Mouse (Mus musculus): Measurements from ENCODE around the gene Cass4. TPM values are rescaled to one million over a fixed set of nuclear protein-coding genes. Genes with fewer than 3 reads are reported as not detected.

The Cass4 gene
- total RNA-seq, 4 experiments from 2014 or later = 0.10 to 0.40 (median 0.21) TPM

DNA sequence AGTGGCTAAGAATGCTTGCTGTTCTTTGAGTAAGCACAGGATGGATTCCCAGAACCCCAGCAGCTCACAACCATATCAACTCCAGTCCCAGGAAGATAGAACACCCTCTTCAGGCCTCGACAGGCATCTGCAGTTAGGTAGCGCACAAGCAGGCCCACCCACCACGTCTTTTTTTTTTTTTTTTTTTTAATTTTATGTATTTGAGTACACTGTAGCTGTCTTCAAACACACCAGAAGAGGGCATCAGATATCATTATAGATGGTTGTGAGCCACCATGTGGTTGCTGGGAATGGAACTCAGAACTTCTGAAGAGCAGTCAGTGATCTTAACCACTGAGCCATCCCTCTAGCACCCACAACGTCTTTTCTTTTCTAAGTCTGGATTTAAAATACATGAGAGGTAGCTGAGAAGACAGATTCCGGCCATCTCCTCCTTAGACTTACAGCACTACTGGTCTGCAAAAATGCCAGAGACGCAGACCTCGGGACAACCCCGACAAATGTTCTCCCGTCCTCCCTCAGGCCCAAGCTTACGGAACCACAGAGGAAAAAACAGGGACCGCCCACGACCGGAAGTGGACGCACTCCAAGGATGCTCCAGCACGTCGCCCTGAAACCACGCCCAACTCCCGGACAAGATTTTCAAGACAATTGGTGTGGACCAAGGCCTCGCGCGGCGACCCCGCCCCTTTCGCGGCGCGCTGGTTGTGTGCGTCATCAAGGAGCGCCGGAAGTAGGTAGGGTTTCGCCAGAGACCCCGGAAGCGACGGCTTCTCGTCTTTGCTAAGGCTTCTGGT lies 46.4 kb downstream of the Cass4 start, which contains the start of gene Rtf2:
Gene Rtf2 (plus strand): TSS at position 714 of the 797 bp plus-strand sequence.
- DNase-seq (ENCODE audit: low spot score in 2 of 2) = peak; percentile 98 to 99

DNA sequence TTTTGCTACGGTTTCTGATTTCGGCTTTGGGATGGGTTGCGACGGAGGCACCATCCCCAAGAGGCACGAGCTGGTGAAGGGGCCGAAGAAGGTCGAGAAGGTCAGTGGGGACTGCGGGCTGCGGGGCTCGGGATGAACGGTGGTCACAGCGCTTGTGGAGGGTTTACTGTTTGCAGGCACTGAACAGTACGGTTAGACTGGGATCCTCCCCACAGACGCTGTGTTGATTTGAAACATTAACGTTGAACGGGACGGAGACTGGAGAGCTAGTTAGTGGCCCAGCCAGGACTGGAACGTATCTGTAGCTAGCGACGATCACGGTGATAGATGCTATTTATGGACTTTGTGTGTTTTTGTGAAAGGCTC lies 47.0 kb downstream of the Cass4 start:
- no peak for DNase-seq (ENCODE audit: low spot score in 2 of 2)

- no peak for DNase-seq (ENCODE audit: low spot score in 2 of 2)
These were observed 47.6 kb downstream of the Cass4 start for GRCm38 (mm10) chr2:172441176-172441575.

- DNase-seq (ENCODE audit: low spot score in 2 of 2) = no peak
These were observed 52.0 kb downstream of the Cass4 start for GRCm38 (mm10) chr2:172445617-172446016.

DNA sequence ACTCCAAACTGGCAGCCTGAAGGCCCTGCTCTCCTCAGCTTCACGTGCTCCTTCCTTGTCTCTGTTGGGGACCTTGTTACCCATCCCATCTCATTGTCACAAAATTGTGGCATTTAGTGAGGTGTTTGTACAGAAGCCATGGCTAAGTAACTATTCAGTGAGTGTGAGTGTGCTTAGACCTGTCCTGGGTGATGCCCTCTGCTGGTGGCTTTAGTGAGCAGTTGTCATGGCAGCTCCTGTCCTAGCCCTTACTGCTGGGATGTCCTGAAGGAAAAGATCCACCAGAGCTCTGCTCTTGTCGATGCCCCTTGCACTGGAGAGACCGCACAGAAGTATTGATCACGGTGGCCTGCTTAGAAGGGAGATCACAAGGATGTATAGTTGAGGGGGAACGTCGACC lies 53.7 kb downstream of the Cass4 start:
- no peak for DNase-seq (ENCODE audit: low spot score in 2 of 2)

DNA sequence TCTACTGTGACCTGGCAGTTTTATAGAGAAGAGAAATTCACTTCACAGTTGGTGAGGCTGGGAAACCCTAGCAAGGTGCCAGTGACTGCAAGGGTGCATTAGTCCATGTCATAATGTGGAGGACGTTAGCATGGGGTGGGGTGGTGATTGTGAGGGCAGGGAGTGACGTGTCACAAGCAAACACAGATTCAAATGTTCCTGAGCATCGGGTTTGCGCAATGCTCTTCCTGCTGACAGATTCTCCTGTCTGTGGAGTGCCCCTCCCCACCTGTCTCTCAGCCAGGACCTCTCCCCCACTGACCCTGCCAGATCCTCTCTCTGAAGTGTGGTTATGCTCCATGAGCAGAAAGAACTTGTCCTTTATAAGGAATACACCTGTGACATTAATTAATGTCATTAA lies 54.7 kb downstream of the Cass4 start:
- DNase-seq (ENCODE audit: low spot score in 2 of 2) = no peak

DNA sequence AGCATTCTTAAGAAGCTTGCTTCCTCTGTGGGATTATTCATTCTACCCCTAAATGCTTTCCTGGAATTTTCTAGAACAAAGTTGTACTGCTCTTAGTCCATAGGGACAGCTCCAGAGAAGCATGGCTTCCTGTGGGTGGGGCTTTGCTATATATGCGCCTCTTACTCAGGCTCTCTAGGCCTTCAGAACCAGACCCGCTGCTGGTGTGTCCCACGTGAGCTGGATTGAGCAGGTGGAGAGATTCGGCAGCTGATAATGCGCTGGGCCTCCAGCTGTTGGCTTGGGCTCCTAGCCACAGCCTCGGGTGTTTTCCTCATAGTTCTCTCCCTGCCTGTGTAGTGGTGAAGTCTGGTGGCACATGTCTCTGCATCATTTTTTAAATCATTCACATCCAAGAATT lies 57.0 kb downstream of the Cass4 start:
- no peak for DNase-seq (ENCODE audit: low spot score in 2 of 2)

- DNase-seq (ENCODE audit: low spot score in 2 of 2) = no peak
These were observed 58.4 kb downstream of the Cass4 start for GRCm38 (mm10) chr2:172452031-172452430.

DNA sequence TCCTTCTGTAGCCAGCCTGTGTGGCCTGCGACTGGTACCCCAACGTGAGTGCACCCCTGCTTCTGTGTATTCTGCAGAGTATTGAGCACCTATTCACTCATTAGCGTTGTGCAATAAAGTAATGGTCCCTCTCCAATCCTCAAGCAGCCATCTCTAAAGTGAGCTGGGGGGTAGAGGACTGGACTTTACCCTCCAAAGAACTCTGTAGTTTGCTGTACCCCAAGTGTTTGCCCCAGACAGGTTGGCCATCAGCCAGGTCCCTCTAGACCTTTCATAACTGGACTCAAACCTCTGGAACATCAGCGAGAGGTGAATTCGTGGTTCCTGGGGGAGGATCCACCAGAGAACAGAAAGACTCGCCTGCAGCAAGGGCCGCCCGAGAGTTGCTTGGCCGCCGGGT lies 58.9 kb downstream of the Cass4 start:
- DNase-seq (ENCODE audit: low spot score in 2 of 2) = no peak

DNA sequence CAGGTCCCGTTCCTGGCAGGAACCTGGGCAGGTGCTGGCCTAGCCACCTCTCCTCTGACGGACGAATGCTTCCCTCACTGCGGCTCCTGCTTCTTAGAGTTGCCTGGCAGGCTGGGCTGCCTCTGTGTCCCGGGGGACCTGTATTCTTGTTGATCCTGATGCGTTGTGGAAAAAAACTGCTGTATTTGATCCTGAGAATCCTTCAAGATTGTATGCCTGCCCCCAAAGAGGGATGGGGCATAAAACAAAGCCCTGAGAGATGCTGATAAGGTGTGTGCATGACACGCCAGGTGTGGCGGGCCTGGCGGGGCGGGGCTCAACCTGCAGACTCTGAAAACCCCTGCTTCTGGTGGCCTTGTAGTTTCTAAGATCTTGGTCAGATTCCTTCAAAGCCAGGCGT lies 64.9 kb downstream of the Cass4 start, which contains the start of gene Gcnt7:
Gene Gcnt7 (minus strand): TSS at position 101 of the 400 bp plus-strand sequence.
- DNase-seq (ENCODE audit: low spot score in 2 of 2) = no peak

- DNase-seq (ENCODE audit: low spot score in 2 of 2) = no peak
These were observed 67.1 kb downstream of the Cass4 start for GRCm38 (mm10) chr2:172460647-172461046.

- DNase-seq (ENCODE audit: low spot score in 2 of 2) = peak in 1 of 2 experiments; percentile 25
These were observed 69.2 kb downstream of the Cass4 start for GRCm38 (mm10) chr2:172462813-172463212.

DNA sequence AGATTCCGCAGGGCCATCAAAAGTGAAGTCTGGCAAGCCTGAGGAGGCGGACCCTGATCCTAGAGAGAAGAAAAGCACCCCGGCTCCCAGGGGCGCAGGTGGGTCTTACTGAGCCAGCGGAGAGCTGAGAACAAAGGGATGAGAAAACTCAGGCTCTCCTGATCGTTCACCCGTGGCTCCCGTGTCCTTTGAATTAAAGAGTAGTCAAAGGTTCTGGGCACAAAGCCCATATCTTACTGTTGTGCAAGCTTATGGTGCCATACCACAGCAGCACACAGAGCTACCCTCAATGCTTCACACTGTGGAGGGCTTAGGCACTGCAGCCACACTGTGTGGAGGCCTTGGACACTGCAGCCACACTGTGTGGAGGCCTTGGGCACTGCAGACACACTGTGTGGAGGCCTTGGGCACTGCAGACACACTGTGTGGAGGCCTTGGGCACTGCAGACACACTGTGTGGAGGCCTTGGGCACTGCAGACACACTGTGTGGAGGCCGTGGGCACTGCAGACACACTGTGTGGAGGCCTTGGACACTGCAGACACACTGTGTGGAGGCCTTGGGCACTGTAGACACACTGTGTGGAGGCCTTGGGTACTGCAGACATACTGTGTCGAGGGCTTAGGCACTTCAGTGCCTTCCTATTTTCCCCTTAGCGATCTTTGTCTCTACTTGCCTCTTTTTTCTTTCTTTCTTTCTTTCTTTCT lies 73.0 kb downstream of the Cass4 start:
- DNase-seq (ENCODE audit: low spot score in 2 of 2) = no peak

- DNase-seq (ENCODE audit: low spot score in 2 of 2) = no peak
These were observed 73.6 kb downstream of the Cass4 start for GRCm38 (mm10) chr2:172467206-172467605.

- DNase-seq (ENCODE audit: low spot score in 2 of 2) = no peak
These were observed 74.8 kb downstream of the Cass4 start for GRCm38 (mm10) chr2:172468346-172468819.

DNA sequence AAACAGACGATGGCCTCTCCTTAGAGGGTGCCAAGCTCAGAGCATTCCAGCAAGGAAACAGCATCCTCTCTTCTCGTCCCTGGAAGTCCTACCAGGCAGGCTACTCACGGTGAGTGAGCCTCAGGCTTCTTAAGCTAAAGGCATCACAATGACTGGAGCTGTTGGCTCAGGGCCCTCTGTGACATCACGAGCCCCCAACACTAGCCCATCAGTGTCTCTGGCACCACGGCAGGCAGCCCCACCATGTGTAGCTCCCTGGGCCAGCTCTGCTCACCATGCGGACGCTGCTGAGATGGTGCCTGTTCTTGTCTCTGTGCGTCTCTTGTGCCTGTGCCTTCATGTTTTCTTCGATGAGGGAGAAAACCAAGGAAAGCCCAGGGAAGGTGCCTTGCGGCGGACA lies 78.7 kb downstream of the Cass4 start, which contains the start of gene Fam209:
Gene Fam209 (plus strand): TSS at position 203 of the 400 bp plus-strand sequence.
- DNase-seq (ENCODE audit: low spot score in 2 of 2) = no peak

DNA sequence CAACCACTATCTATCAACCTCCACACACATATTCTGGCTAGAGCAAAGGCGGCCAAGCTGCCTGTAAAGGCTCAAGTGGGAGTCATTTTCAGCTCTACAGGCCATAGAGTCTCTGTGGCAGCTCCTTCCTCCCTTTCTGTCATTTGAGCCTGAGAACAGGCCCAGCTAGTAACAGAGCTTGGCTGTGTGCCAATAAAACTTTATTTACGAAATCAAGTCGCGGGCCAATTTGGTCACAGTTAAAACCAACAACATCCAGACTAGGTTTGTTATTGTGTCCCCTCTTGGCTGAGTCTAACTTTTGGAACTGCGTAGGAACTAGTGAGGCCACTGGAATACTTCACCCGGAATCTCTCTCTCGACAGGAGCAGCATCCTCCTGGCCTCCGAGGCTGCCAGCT lies 80.0 kb downstream of the Cass4 start:
- no peak for DNase-seq (ENCODE audit: low spot score in 2 of 2)

DNA sequence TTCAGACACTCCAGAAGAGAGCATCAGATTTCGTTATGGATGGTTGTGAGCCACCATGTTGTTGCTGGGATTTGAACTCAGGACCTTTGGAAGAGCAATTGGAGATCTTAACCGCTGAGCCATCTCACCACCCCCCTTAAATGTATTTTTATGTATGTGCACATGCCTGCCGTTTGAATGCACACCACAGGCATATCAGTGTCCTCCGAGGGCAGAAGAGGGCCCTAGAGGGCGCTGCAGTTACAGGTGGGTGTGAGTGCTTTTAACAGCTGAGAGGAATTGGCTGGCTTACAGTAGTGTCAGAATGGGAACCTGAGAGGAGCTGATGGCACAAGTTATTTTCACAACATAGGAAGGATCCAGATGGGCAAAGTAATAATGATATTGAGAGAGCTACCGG lies 81.4 kb downstream of the Cass4 start:
- DNase-seq (ENCODE audit: low spot score in 2 of 2) = peak in 1 of 2 experiments; percentile 38

GRCm38 (mm10) chr2:172476707-172477260 lies 83.2 kb downstream of the Cass4 start:
- DNase-seq (ENCODE audit: low spot score in 2 of 2) = peak; percentile 54 to 63

DNA sequence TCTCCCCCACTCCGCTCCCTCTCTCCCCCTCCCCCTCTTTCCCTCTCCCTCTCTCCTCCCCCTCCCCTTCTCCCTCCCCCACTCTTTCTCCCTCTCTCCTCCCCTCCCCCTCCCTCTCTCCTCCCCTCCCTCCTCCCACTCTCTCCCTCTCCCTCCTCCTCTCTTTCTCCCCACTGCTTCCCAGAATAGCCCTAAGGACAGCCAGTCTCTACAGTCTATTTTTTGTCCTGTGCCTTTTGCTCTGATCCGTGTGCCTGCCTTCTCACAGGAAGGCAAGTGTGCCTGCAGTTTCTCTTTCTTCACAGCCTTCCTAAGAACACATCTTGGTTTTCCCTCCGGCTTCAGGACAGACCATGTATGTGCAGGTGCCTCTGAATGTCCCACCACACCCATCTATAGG lies 83.8 kb downstream of the Cass4 start:
- no peak for DNase-seq (ENCODE audit: low spot score in 2 of 2)

DNA sequence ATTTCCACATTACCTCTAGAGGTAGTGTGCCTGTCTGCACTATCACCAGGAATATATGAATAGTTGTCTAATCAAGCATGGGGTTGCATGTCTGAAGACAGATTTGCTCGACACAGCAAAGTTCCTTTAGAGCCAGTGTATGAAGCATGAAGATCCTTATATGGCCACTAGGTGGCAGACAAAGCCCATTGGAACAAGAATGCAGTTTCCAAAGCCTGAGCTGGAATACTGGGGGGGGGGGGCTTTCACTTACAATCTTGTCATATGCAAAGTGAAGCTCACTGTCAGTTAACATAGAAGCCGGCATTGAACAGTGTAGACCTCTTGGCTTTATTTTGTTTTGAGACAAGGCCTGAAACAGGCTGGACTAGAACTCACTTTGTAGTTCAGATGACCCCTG lies 84.3 kb downstream of the Cass4 start:
- DNase-seq (ENCODE audit: low spot score in 2 of 2) = no peak

DNA sequence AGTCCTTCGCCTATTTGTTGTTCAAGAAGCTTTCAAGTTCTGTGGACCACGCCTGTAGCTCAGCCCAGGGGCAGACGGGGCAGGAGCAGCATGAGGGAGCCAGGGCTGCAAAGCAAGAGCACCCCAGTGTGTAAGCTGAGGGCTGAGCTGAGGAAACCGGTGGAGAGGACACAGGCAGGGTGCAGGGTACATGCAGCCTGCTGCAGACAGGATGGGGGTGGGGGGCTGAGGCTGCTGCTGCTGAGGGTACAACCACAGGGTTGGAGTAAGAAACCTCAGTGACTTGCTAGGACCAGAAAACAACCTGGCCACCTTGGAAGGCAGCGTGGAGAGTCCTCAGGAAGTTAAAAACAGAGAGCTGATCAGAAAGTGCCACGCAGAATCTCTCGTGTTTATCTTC lies 86.7 kb downstream of the Cass4 start:
- no peak for DNase-seq (ENCODE audit: low spot score in 2 of 2)
